18 mouse cellular contexts compared by ENCODE assay signal in the genomic region with DNA sequence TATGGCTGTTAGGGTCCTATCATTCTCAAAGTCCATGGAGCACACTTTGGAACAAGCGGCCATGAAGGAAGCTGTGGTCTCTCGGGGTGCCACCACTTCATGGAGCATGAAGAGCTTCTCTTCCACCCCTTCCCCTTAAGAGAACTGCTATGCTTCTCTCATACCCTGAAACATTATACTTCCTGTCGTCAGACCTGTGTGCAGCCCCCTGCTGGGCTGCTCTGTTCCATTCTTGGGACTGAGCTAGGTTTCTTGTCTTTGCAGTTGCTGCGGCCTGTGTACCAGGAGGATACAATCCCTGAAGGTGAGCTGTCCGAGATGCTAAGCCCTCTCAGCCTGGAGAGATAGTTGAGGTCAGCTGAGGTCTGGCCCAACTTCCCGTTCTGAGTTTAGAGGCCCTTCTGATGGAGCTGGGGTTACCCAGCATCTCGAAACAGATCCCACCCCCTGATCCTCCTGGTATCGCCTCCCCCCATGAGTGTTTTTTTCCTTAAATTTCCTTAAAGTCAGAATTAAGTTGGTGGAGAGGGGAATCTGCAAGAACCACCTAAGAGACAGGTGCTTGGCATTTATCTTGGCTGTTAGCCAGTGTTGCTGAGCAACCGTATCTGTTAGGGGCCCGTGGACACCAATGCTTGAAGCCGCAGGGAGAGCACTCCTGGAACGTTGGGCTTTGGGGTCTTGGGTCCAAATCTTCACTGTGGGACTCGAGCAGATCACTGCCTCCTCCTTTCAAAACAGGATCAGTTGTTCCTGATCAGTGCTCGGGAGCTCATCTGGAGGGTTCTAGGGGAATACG.
DNase-seq lines count a peak whose midpoint lies in the region; ATAC-seq lines count a peak whose summit lies in the region.
"Had no signal": no experiment of that assay in that cellular context is flagged by ENCODE, and none has a peak within 500 bp of the region (broad histone marks: within the 10 kb centered on the region; RNA-seq: fewer than 3 reads in every experiment).

No protein-coding gene starts in this region.

- intact Hi-C loops in left cerebral cortex, postnatal 10 days (cut with DNase I) = no loop called here

- no peak for DNase-seq in forebrain, embryonic 10.5 days (ENCODE audit: extremely low spot score, low spot score)
- peak; percentile 51 for DNase-seq in embryonic facial prominence, embryonic 14.5 days (ENCODE audit: low spot score)
- no peak for DNase-seq in embryo, embryonic 10.5 days (ENCODE audit: low spot score)
- no peak for DNase-seq in left cerebral cortex, postnatal 10 days (ENCODE audit: extremely low spot score in 1 of 2, low spot score in 2 of 2)
- DNase-seq: cerebellum, adult 11-12 months; embryo, embryonic 11 days; gastrocnemius, postnatal 25 days; kidney, adult 8-10 months; right cerebral cortex, postnatal 14 days had no signal

- H3K27me3 ChIP-seq in forebrain, embryonic 10.5 days (ENCODE audit: poor library complexity, severe bottlenecking) = no peaks in the 10 kb centered on the region
- H3K27me3 ChIP-seq in forebrain, embryonic 15.5 days = no peaks in the 10 kb centered on the region
- H3K27me3 ChIP-seq in hindbrain, embryonic 12.5 days = no peaks in the 10 kb centered on the region
- H3K27me3 ChIP-seq in hindbrain, embryonic 16.5 days (replicated peaks; ENCODE audit: control insufficient read depth, insufficient read depth, low read length) = no peaks in the 10 kb centered on the region
- no peaks in the 10 kb centered on the region for H3K27me3 ChIP-seq in embryonic facial prominence, embryonic 14.5 days (replicated peaks; ENCODE audit: control insufficient read depth, insufficient read depth, low read length)
- H3K27me3 ChIP-seq in limb, embryonic 15.5 days = no peaks in the 10 kb centered on the region
- H3K27me3 ChIP-seq: limb, embryonic 12.5 days; lung, embryonic 15.5 days; midbrain, embryonic 12.5 days had no signal

- H3K4me3 ChIP-seq in forebrain, embryonic 10.5 days = no peak overlapping the region
- H3K4me3 ChIP-seq in forebrain, embryonic 15.5 days = no peak overlapping the region
- H3K4me3 ChIP-seq in hindbrain, embryonic 12.5 days = no peak overlapping the region
- no peak overlapping the region for H3K4me3 ChIP-seq in hindbrain, embryonic 16.5 days (ENCODE audit: low read length)
- H3K4me3 ChIP-seq in embryonic facial prominence, embryonic 14.5 days (ENCODE audit: low read depth, low read length) = no peak overlapping the region
- H3K4me3 ChIP-seq in limb, embryonic 15.5 days = no peak overlapping the region
- H3K4me3 ChIP-seq: limb, embryonic 12.5 days; lung, embryonic 15.5 days; midbrain, embryonic 12.5 days had no signal

- ATAC-seq in forebrain, embryonic 15.5 days (replicated peaks) = no peak
- ATAC-seq in hindbrain, embryonic 12.5 days (ENCODE audit: low FRiP score) = no peak
- ATAC-seq in hindbrain, embryonic 16.5 days = no peak
- no peak for ATAC-seq in embryonic facial prominence, embryonic 14.5 days (ENCODE audit: low read depth)
- ATAC-seq in limb, embryonic 15.5 days (ENCODE audit: insufficient number of reproducible peaks, low FRiP score, low TSS enrichment, low read depth) = no peak
- ATAC-seq: forebrain, embryonic 14.5 days had no signal

- peak overlapping the region; percentile 48 for H3K27ac ChIP-seq in forebrain, embryonic 10.5 days
- no peak overlapping the region for H3K27ac ChIP-seq in forebrain, embryonic 15.5 days (replicated peaks)
- peak overlapping the region; percentile 35; the same call in 1 of the 2 replicates for H3K27ac ChIP-seq in hindbrain, embryonic 12.5 days
- H3K27ac ChIP-seq in hindbrain, embryonic 16.5 days (ENCODE audit: low read depth, low read length) = no peak overlapping the region
- 0 out of 2 replicates have a peak overlapping the region, but pooled peaks have one; percentile 44 for H3K27ac ChIP-seq in embryonic facial prominence, embryonic 14.5 days (replicated peaks; ENCODE audit: low read depth, low read length)
- 0 out of 2 replicates have a peak overlapping the region, but pooled peaks have one; percentile 17 for H3K27ac ChIP-seq in limb, embryonic 15.5 days
- H3K27ac ChIP-seq: lung, embryonic 15.5 days had no signal

- no peak overlapping the region for H3K9ac ChIP-seq in forebrain, embryonic 15.5 days (replicated peaks)
- H3K9ac ChIP-seq in hindbrain, embryonic 12.5 days = no peak overlapping the region
- no peak overlapping the region for H3K9ac ChIP-seq in hindbrain, embryonic 16.5 days (ENCODE audit: low read depth, low read length)
- no peak overlapping the region for H3K9ac ChIP-seq in embryonic facial prominence, embryonic 14.5 days (ENCODE audit: low read depth, low read length)
- H3K9ac ChIP-seq in limb, embryonic 15.5 days = no peak overlapping the region
- H3K9ac ChIP-seq: limb, embryonic 12.5 days; lung, embryonic 15.5 days; midbrain, embryonic 12.5 days had no signal

- no peak overlapping the region for H3K4me2 ChIP-seq in forebrain, embryonic 15.5 days (replicated peaks)
- H3K4me2 ChIP-seq in hindbrain, embryonic 12.5 days (replicated peaks) = no peak overlapping the region
- H3K4me2 ChIP-seq in hindbrain, embryonic 16.5 days (ENCODE audit: low read length) = no peak overlapping the region
- no peak overlapping the region for H3K4me2 ChIP-seq in embryonic facial prominence, embryonic 14.5 days (ENCODE audit: low read depth, low read length)
- H3K4me2 ChIP-seq in limb, embryonic 15.5 days = no peak overlapping the region
- H3K4me2 ChIP-seq: limb, embryonic 12.5 days; lung, embryonic 15.5 days; midbrain, embryonic 12.5 days had no signal

- WGBS in forebrain, embryonic 10.5 days = 87% methylated on average over 15 of the region's 15 CpGs
- 65% methylated on average over 15 of the region's 15 CpGs for WGBS in forebrain, embryonic 15.5 days
- 76% methylated on average over 15 of the region's 15 CpGs for WGBS in hindbrain, embryonic 12.5 days
- WGBS in hindbrain, embryonic 16.5 days = 66% methylated on average over 15 of the region's 15 CpGs
- WGBS in embryonic facial prominence, embryonic 14.5 days = 53% methylated on average over 15 of the region's 15 CpGs
- WGBS in limb, embryonic 15.5 days = 60% methylated on average over 15 of the region's 15 CpGs

- H3K36me3 ChIP-seq in forebrain, embryonic 10.5 days (replicated peaks) = peaks cover 31% of the 10 kb centered on the region
- H3K36me3 ChIP-seq in forebrain, embryonic 15.5 days = no peaks in the 10 kb centered on the region
- H3K36me3 ChIP-seq in hindbrain, embryonic 12.5 days = no peaks in the 10 kb centered on the region; the same call in 1 of the 2 replicates
- H3K36me3 ChIP-seq in hindbrain, embryonic 16.5 days (ENCODE audit: control insufficient read depth, insufficient read depth, low read length) = no peaks in the 10 kb centered on the region
- no peaks in the 10 kb centered on the region for H3K36me3 ChIP-seq in embryonic facial prominence, embryonic 14.5 days (ENCODE audit: control insufficient read depth, insufficient read depth, low read length)
- H3K36me3 ChIP-seq in limb, embryonic 15.5 days = no peaks in the 10 kb centered on the region
- H3K36me3 ChIP-seq: G1E; limb, embryonic 12.5 days; lung, embryonic 15.5 days had no signal

- H3K4me1 ChIP-seq in forebrain, embryonic 10.5 days = peaks cover 82% of the 10 kb centered on the region
- peaks cover 23% of the 10 kb centered on the region for H3K4me1 ChIP-seq in forebrain, embryonic 15.5 days
- H3K4me1 ChIP-seq in hindbrain, embryonic 12.5 days = peaks cover 70% of the 10 kb centered on the region
- peaks cover 20% of the 10 kb centered on the region for H3K4me1 ChIP-seq in hindbrain, embryonic 16.5 days (ENCODE audit: control insufficient read depth, insufficient read depth, low read depth, low read length)
- H3K4me1 ChIP-seq in embryonic facial prominence, embryonic 14.5 days (ENCODE audit: control insufficient read depth, insufficient read depth, low read length) = peaks cover 60% of the 10 kb centered on the region
- peaks cover 73% of the 10 kb centered on the region for H3K4me1 ChIP-seq in limb, embryonic 15.5 days

- no peaks in the 10 kb centered on the region for H3K9me3 ChIP-seq in forebrain, embryonic 10.5 days
- no peaks in the 10 kb centered on the region for H3K9me3 ChIP-seq in forebrain, embryonic 15.5 days
- H3K9me3 ChIP-seq in hindbrain, embryonic 12.5 days (replicated peaks) = no peaks in the 10 kb centered on the region
- H3K9me3 ChIP-seq in hindbrain, embryonic 16.5 days (ENCODE audit: control insufficient read depth, low read length) = no peaks in the 10 kb centered on the region
- no peaks in the 10 kb centered on the region for H3K9me3 ChIP-seq in embryonic facial prominence, embryonic 14.5 days (ENCODE audit: control insufficient read depth, low read length)
- no peaks in the 10 kb centered on the region for H3K9me3 ChIP-seq in limb, embryonic 15.5 days
- H3K9me3 ChIP-seq: limb, embryonic 12.5 days; lung, embryonic 15.5 days; midbrain, embryonic 12.5 days had no signal

Comparison
In these comparisons a context has a peak if more than half of its experiments do, and no peak if none do; other contexts are left out.
1. H3K27ac ChIP-seq: peak in forebrain, embryonic 10.5 days (single experiment), hindbrain, embryonic 12.5 days (single experiment), embryonic facial prominence, embryonic 14.5 days (single experiment) and limb, embryonic 15.5 days (single experiment); none in forebrain, embryonic 15.5 days (single experiment) and hindbrain, embryonic 16.5 days (single experiment).